Mouse (Mus musculus) left cerebral cortex, postnatal 36 days (tissue): ENCODE results near the gene Aen. TPM values are rescaled to one million over a fixed set of nuclear protein-coding genes. Genes with fewer than 3 reads are reported as not detected.

Experiments
- DNase-seq, 2 experiments: peaks; one replicate each; pipeline ENCODE4 v3.0.0; 2021 to 2022; ENCODE audit warnings: low spot score in 2 of 2, mixed read lengths in 1 of 2
- intact Hi-C: fragments of 180-260 bp; cut with DNase I; formaldehyde crosslinking; loops from one replicate; pipeline ENCODE4 v1.15.1; 2025
- total RNA-seq, 2 experiments: library from RNA; stranded (reverse); gene quantifications; 2 replicates each; pipeline ENCODE4 v1.2.3; 2021

The Aen gene
- 10 to 100 TPM; 20.2 to 24.0 TPM for total RNA-seq

GRCm38 (mm10) chr7:78895653-78896333 lies at the start of gene Aen:
Gene Aen, plus strand, starts transcription at chr7:78895854.
- intact Hi-C loops = no loop called here
- DNase-seq = peak; percentile 92 to 94

- intact Hi-C loops = loop anchor here (2.0 to 5.0 kb wide), 2 partner anchors 36 to 49 kb away; no protein-coding TSS in a partner anchor
- DNase-seq = no peak
These were observed 49.5 kb upstream of the Aen start for GRCm38 (mm10) chr7:78846066-78846716.

DNA sequence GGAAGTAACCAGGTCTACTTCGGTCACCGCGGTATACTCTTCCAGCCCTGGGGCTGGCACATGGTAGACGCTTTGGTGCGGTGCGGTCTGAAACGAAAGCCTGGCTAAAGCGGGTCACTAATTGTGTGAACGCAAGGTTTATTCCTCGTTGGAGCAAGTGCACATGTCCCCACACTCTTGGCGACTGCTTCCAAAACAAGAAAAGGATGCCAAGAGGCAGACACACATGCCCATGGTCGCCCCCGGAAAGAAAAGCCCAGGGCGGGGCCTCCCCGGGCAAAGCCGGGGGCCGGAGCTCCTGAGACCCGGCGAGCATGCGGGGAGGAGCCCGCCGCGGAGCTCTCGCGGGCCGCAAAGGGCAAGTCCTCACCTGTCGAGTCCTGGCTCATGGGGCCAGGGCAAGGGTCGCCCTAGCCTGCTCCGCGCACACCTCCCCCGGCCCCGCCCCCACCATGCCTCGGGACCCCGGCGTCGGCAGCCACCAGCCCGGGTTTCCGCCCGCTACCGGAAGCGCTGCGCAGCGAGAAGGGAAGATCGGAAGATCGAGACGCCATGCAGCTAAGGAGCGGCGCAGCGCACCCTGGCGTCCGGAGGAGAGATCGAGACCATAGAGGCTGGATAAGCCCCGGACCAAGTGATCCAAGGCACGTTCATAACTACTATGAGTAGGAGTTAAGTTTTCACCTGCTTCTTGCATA lies 48.8 kb upstream of the Aen start, which contains the start of gene Det1:
Gene Det1 (minus strand): TSS at position 527 of the 698 bp plus-strand sequence.
- peak; percentile 92 to 94 for DNase-seq
- intact Hi-C loops = loop anchor here (2.0 to 5.0 kb wide), 2 partner anchors 35 to 50 kb away; no protein-coding TSS in a partner anchor

DNA sequence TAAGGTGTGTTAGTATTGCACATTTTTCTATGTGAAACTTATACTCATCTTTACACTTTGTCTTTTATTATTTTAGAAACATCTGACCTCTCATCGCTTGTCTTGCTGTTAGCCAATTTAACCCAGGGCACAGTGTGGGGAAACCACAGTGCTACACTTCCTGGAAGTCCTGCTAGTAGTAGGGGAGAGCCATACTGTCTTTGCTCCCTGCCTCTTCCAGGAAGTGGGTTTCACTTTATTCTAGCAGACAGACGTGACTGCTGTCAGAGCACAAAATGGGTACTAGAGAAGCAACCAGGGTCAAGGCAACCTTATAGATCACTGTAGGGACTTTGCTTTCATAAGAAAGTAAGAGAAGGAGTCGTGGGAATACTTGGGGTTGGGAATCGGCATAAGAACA lies 41.6 kb upstream of the Aen start:
- intact Hi-C loops = no loop called here
- no peak for DNase-seq

GRCm38 (mm10) chr7:78855044-78855655 lies 40.5 kb upstream of the Aen start:
- intact Hi-C loops = no loop called here

GRCm38 (mm10) chr7:78863796-78864445 lies 31.7 kb upstream of the Aen start:
- intact Hi-C loops = no loop called here
- DNase-seq = no peak

More at GRCm38 (mm10) chr7:78855044-78855655, 40.5 kb upstream of the Aen start:
- no peak for DNase-seq

- no peak for DNase-seq
- intact Hi-C loops = no loop called here
These were observed 31.2 kb upstream of the Aen start for GRCm38 (mm10) chr7:78864446-78864802.

- intact Hi-C loops = no loop called here
- DNase-seq = no peak
These were observed 30.3 kb upstream of the Aen start for GRCm38 (mm10) chr7:78865212-78865949.

- DNase-seq = no peak
- intact Hi-C loops = no loop called here
These were observed 26.9 kb upstream of the Aen start for GRCm38 (mm10) chr7:78868731-78869130.

- no peak for DNase-seq
- intact Hi-C loops = no loop called here
These were observed 23.3 kb upstream of the Aen start for GRCm38 (mm10) chr7:78872366-78872765.

- intact Hi-C loops = no loop called here
- DNase-seq = no peak
These were observed 22.8 kb upstream of the Aen start for GRCm38 (mm10) chr7:78872831-78873230.

DNA sequence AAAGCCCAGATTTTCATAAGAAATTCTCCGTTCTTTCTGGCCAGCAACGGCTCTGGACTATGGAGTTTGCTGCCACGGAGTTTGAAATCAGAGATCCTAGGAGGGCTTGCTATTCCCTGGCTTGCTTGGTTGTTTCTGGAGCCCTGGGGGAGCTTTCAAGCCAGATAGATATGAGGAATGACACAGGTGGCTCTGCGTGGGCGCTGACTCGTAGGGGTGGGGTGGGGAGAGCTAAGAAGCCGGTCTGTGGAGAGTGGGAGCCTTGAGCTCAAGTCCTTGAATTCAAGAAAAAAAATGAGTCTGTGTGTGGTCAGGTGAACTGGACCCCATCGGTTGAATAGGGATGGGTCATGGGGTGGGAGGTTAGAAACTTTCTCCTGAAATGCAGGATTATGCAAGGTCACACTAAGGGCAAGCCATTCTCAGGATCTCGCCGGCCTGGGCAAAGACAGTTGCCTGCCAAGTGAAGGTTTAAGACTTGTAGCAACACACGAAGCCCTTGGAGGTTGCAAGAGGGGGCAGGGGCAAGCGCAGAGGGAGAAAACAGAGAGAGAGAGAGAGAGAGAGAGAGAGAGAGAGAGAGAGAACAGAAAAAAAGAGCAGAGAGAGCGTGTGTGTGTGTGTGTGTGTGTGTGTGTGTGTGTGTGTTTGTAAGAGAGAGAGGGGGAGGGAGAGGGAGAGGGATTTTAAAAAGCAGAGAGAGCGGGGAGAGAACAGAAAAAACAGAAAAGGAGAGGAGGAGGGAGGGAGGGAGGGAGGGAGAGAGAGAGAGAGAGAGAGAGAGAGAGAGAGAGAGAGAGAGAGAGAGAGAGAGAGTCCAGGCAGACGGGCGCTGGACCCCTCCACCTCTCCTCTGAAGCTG lies 13.8 kb upstream of the Aen start:
- intact Hi-C loops = loop anchor here (5.0 kb wide), 1 partner anchor 35 kb away; the partner anchor contains the start of gene Det1
- no peak for DNase-seq

GRCm38 (mm10) chr7:78882469-78882837 lies 13.2 kb upstream of the Aen start:
- intact Hi-C loops = loop anchor here (5.0 kb wide), 1 partner anchor 35 kb away; the partner anchor contains the start of gene Det1
- peak; percentile 43 to 45 for DNase-seq

- DNase-seq = no peak
- intact Hi-C loops = loop anchor here (5.0 kb wide), 1 partner anchor 36 kb away; the partner anchor contains the start of gene Det1
These were observed 12.5 kb upstream of the Aen start for GRCm38 (mm10) chr7:78883016-78883725.

DNA sequence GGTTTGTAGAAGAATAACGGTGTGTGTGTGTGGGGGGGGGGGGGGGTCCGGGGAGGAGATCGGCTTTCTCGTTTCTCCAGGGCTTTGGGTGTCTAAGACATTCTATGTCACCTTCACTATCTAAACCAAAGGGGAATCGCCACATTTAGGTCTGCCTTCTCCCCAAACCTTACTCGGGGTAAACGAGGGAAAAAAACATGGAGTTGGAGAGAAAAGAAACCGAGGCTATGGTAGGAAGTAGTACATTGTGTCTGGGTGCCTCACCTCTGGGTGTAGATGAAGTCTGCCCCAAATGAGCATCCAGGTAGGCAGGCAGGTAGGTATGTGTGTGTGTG lies 12.0 kb upstream of the Aen start:
- DNase-seq = no peak
- intact Hi-C loops = loop anchor here (5.0 kb wide), 1 partner anchor 36 kb away; the partner anchor contains the start of gene Det1

DNA sequence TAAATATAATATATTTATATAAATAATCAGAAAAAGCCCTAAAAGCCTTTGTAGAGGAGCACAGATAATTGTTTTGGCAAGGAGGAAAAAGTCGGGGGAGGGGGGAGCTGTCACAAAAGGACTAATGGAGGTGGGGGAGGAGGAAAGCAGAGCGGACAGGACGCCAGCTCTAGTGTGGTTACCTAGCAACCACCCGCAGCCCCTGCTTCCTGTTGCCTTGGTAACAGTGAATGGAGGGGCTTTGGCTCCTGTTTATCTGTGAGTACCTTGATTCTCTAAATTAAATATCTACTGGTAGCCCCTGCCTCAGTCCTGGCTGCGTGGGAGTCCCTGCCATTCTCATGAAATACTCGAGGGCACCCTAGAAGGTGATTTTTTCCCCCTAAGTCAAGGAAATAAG lies 11.5 kb upstream of the Aen start:
- DNase-seq = no peak
- intact Hi-C loops = loop anchor here (5.0 kb wide), 1 partner anchor 37 kb away; the partner anchor contains the start of gene Det1

DNA sequence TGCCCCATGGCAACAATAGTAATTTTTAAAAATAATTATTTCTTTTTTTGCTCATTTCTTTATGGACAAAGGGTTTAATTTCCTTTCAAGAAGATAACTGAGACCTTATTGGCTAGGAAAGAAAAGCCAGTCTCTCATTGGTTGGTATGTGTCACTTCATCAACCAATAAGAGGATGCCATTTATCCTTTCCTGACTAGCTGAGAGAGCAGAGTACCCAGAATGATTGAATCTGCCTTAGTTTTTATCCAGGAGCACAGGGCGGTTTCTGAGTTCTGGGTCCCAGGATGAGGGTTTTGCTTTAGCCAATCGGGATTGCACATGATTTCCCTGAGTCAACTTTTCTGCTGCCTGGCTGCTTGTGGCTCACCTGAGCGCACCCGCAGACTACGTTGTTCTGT lies 10.2 kb upstream of the Aen start:
- intact Hi-C loops = no loop called here
- DNase-seq = no peak
